Mouse (Mus musculus): ENCODE results near the gene Gm28557.

DNA sequence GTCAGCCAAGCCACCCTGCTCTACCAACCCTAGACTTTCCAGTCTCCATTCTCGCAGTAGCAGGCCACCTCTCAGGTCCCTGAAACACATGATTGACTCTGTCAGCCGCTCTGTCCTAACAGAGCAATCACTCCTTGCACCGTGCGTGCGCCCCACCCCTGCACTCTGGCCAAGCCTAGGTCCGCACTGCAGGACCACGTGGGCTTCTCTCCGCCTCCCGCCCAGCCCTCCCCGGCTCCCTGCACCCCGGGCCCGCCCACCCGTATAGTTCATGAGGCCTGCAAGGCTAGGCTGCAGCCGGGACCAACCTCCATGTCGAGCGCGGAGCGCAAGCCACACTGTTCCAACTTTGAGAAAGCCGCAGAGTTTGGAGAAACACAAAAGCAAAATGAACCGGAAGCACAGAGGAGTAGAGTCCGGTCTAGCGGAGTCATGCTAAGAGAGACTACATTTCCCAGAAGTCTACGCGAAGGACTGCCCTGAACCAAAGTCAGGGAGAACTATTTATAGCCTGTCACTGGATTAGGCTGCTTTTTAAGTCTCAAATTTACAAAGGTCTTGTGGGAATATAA lies 27.2 kb downstream of the Gm28557 start:
- TF ChIP-seq EP300 (optimal IDR thresholded peaks at IDR 0.05) (no peak), CTCF (IDR thresholded peaks at IDR 0.05; ENCODE audit: low read depth) (peak; percentile 6; the same call in 1 of the 2 replicates)
